Mouse (Mus musculus): Measurements from ENCODE around the gene Zfp169. TPM values are rescaled to one million over a fixed set of nuclear protein-coding genes. Genes with fewer than 3 reads are reported as not detected.

The Zfp169 gene
- total RNA-seq, 2 experiments from 2014 or later, result 4.6 to 5.0 TPM

Small RNA genes lying within 50 kb of the gene (microRNA-seq; reads per million reads assigned to microRNA genes)
- gene Gm24111 (not detected), gene Mirlet7a-1 (1,269 reads per million, percentile 80 among the genes with 10 or more reads in this experiment), gene Mirlet7d (73,615 reads per million, percentile 99 among the genes with 10 or more reads in this experiment), gene Mirlet7f-1 (not detected)

Other genes starting within 250 kb of the Zfp169 start
- not detected for gene A830005F24Rik, start 119 bp upstream of the Zfp169 start, total RNA-seq (2021)
- 1 to 10 TPM; 4.6 to 6.0 TPM for gene Ptpdc1, start 112.2 kb upstream of the Zfp169 start, total RNA-seq (2021)
- gene Barx1, start 149.5 kb upstream of the Zfp169 start, total RNA-seq (2021), result not detected